Mouse (Mus musculus) kidney, adult 2 months (tissue): ENCODE data around the gene Nudt4.
A peak's percentile ranks its signal among the peaks of the same experiment; 100 is the strongest.

ENCODE experiments used
- CTCF ChIP-seq: fragments of 200-500 bp; conservative IDR thresholded peaks from 2 replicates; pipeline ENCODE4 v1.5.1; 2011; ENCODE audit warnings: low read depth, mild to moderate bottlenecking, control low read depth, low read length, moderate library complexity, mixed read lengths; ENCODE audit not compliant: insufficient read depth, insufficient read length
- POLR2A ChIP-seq: fragments of 200-500 bp; IDR thresholded peaks from one replicate; pipeline ENCODE4 v1.6.1; 2011; ENCODE audit warnings: low read depth, low read length, control low read depth

DNA sequence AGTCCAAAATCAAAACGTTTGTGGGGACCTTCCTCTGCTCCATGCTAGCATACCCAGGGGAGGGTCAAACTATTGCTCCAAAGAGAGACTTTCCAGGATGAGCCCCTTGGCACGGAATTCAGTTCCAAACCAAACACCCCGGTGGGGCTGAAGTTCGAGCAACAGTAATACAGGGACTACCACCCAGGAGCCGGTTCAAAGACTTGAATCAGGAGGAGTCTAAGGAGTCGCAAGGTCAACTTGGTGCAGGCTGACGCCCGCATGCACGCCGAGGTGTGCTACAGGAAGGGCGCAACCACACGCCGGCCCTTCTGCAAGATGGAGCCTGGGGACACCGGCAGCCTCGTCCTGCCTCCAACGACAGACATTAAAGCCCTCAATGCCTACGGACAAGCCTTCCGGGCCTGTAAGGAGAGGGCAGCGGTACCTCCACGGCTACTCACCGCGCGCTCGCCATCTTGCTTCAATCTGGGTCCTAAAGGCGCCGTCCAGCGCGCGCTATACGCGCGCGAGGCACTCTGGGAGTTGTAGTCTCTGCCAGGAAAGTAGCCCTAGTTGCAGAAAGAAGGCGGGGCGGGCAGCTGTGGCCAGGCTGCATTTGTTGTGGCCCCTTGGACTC lies 62.4 kb downstream of the Nudt4 start, which contains the start of gene Mrpl42:
- TF ChIP-seq CTCF (no peak), POLR2A (peak; percentile 74)
